Mouse (Mus musculus) lung, postnatal 0 days (tissue): ENCODE measurements at regions not wholly inside any gene's neighbourhood (a gene's known extent, or its start where the extent isn't known, plus 50 kb on each side); places are given as distances from the start of the nearest gene placed in this dataset.

Experiments
- ATAC-seq: fragments of 200-750 bp; cut with Nextera tagmentation; 2 replicates; pipeline ENCODE4 v1.8.0; 2017; ENCODE audit warnings: moderate library complexity
- DNase-seq: peaks from one replicate; pipeline ENCODE4 v3.0.0-alpha.2; 2016; ENCODE audit warnings: low spot score
- H3K27ac ChIP-seq: fragments of 300-500 bp; sonication (generic); 2 replicates; pipeline ENCODE4 v1.5.1; 2014; ENCODE audit warnings: antibody characterized with exemption, mild to moderate bottlenecking, low read length, mixed read lengths
- H3K27me3 ChIP-seq: fragments of 300-500 bp; sonication (generic); replicated peaks from 2 replicates; pipeline ENCODE4 v1.6.1; 2014; ENCODE audit warnings: low read length, mixed read lengths; ENCODE audit not compliant: insufficient read depth
- H3K36me3 ChIP-seq: fragments of 300-500 bp; sonication (generic); 2 replicates; pipeline ENCODE4 v1.6.1; 2014; ENCODE audit warnings: low read length, mixed read lengths; ENCODE audit not compliant: insufficient read depth
- H3K4me1 ChIP-seq: fragments of 300-500 bp; sonication (generic); 2 replicates; pipeline ENCODE4 v1.6.1; 2014; ENCODE audit warnings: antibody characterized with exemption, low read depth, low read length, mixed read lengths; ENCODE audit not compliant: insufficient read depth
- H3K4me2 ChIP-seq: fragments of 300-500 bp; sonication (generic); replicated peaks from 2 replicates; pipeline ENCODE4 v1.6.1; 2014; ENCODE audit warnings: low read depth, mild to moderate bottlenecking, low read length, moderate library complexity, mixed read lengths
- H3K4me3 ChIP-seq: fragments of 300-500 bp; sonication (generic); 2 replicates; pipeline ENCODE4 v1.5.1; 2014; ENCODE audit warnings: low read depth, low read length
- H3K9ac ChIP-seq: fragments of 300-500 bp; sonication (generic); replicated peaks from 2 replicates; pipeline ENCODE4 v1.6.1; 2014; ENCODE audit warnings: low read depth, mild to moderate bottlenecking
- H3K9me3 ChIP-seq: fragments of 300-500 bp; sonication (generic); 2 replicates; pipeline ENCODE4 v1.6.1; 2016; ENCODE audit warnings: low read length, mixed read lengths
- CTCF ChIP-seq: IDR thresholded peaks from 2 replicates; pipeline ENCODE4 v1.5.1; 2016; ENCODE audit warnings: antibody characterized with exemption, mild to moderate bottlenecking
- EP300 ChIP-seq: IDR thresholded peaks from 2 replicates; pipeline ENCODE4 v1.6.1; 2016; ENCODE audit warnings: antibody characterized with exemption, mild to moderate bottlenecking, control low read depth
- WGBS: fragments of 180-500 bp; shearing (Covaris S2); extraction: QIAGEN DNeasy Blood & Tissue Kit; methylation state at CpG from one replicate; pipeline ENCODE4 v1.1.7; 2014; 5-methylcytosine and 5-hydroxymethylcytosine counted together

DNA sequence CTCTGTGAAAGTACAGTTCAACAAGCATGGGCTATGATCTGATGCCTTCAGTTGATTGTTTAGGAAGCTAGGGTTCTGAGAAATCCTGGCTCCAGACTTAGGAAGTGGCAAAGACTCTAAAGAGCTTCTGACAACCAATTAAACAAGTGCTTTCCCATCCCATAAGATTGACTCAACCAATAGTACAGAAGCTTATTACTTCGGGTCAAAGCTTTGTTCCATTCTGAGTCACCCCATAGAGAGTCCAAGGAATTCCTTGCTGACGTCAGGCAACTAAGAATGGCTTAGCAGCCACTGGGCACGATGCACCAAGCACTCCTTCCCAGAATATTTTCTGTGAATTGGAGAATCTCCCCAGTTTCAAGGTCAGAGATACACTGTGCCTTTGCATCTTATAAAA lies 59.0 kb upstream of the Ntm start:
- no peak overlapping the region for H3K9ac ChIP-seq
- no peaks in the 10 kb centered on the region for H3K4me1 ChIP-seq
- TF ChIP-seq CTCF (no peak), EP300 (no peak)
- H3K27ac ChIP-seq = no peak overlapping the region
- no peak overlapping the region for H3K4me2 ChIP-seq
- DNase-seq = no peak
- no peaks in the 10 kb centered on the region for H3K36me3 ChIP-seq
- WGBS = 62% methylated on average over 3 of the region's 3 CpGs
- ATAC-seq = no peak
- H3K4me3 ChIP-seq = no peak overlapping the region
- H3K27me3 ChIP-seq = no peaks in the 10 kb centered on the region
- no peaks in the 10 kb centered on the region for H3K9me3 ChIP-seq

DNA sequence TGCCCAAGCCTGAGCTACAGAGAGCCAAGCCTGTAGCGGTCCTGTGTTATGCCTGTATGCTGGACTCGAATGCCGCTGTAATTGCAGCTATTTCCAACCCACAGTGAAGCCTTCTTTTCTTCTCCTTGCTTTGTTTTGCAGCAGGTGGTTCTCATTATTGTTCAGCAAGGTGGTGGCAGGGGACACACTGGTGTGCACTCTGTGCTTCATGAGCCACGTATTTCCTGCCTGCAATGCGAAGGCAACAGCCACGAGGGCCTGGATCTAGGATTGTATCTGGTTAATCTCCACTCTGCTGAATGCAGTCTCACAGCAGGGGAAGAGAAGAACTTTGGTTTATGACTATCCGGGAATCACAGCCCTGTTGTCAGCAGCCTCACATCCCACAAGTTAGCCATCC lies 62.3 kb upstream of the Ntm start:
- H3K9me3 ChIP-seq = no peaks in the 10 kb centered on the region
- 71% methylated on average over 7 of the region's 7 CpGs for WGBS
- no peaks in the 10 kb centered on the region for H3K36me3 ChIP-seq
- H3K27ac ChIP-seq = no peak overlapping the region
- no peak overlapping the region for H3K4me2 ChIP-seq
- H3K27me3 ChIP-seq = no peaks in the 10 kb centered on the region
- H3K9ac ChIP-seq = no peak overlapping the region
- no peak overlapping the region for H3K4me3 ChIP-seq
- ATAC-seq (no peak), DNase-seq (no peak)
- TF ChIP-seq CTCF = no peak
- no peak for TF ChIP-seq EP300
- no peaks in the 10 kb centered on the region for H3K4me1 ChIP-seq

GRCm38 (mm10) chr9:30026939-30027338 lies 64.0 kb upstream of the Ntm start:
- Histone ChIP-seq H3K27me3 (no peaks in the 10 kb centered on the region), H3K9me3 (no peaks in the 10 kb centered on the region), H3K4me2 (no peak overlapping the region), H3K9ac (no peak overlapping the region), H3K36me3 (no peaks in the 10 kb centered on the region), H3K27ac (no peak overlapping the region), H3K4me1 (no peaks in the 10 kb centered on the region), H3K4me3 (no peak overlapping the region)
- ATAC-seq (no peak), DNase-seq (no peak)
- 24% methylated on average over 5 of the region's 5 CpGs for WGBS
- TF ChIP-seq EP300 (no peak), CTCF (no peak)

- Histone ChIP-seq H3K4me1 (no peaks in the 10 kb centered on the region), H3K4me2 (no peak overlapping the region), H3K27me3 (no peaks in the 10 kb centered on the region), H3K4me3 (no peak overlapping the region), H3K36me3 (no peaks in the 10 kb centered on the region), H3K27ac (no peak overlapping the region), H3K9me3 (no peaks in the 10 kb centered on the region), H3K9ac (no peak overlapping the region)
- 30% methylated on average over 4 of the region's 4 CpGs for WGBS
- DNase-seq (no peak), ATAC-seq (no peak)
- no peak for TF ChIP-seq EP300
- no peak for TF ChIP-seq CTCF
Measured at GRCm38 (mm10) chr9:30040396-30040795, 77.5 kb upstream of the Ntm start.

- DNase-seq (no peak), ATAC-seq (no peak)
- no peak overlapping the region for H3K9ac ChIP-seq
- H3K4me3 ChIP-seq = no peak overlapping the region
- no peaks in the 10 kb centered on the region for H3K27me3 ChIP-seq
- H3K9me3 ChIP-seq = no peaks in the 10 kb centered on the region
- WGBS = 68% methylated on average over 2 of the region's 2 CpGs
- no peaks in the 10 kb centered on the region for H3K4me1 ChIP-seq
- H3K4me2 ChIP-seq = no peak overlapping the region
- TF ChIP-seq CTCF = no peak
- no peak for TF ChIP-seq EP300
- no peaks in the 10 kb centered on the region for H3K36me3 ChIP-seq
- no peak overlapping the region for H3K27ac ChIP-seq
Measured at GRCm38 (mm10) chr9:30064551-30064950, 101.6 kb upstream of the Ntm start.

- H3K9me3 ChIP-seq = no peaks in the 10 kb centered on the region
- no peaks in the 10 kb centered on the region for H3K36me3 ChIP-seq
- TF ChIP-seq CTCF (no peak), EP300 (no peak)
- ATAC-seq (no peak), DNase-seq (no peak)
- H3K9ac ChIP-seq = no peak overlapping the region
- H3K27me3 ChIP-seq = no peaks in the 10 kb centered on the region
- WGBS = 84% methylated on average over 7 of the region's 7 CpGs
- H3K4me2 ChIP-seq = no peak overlapping the region
- H3K4me1 ChIP-seq = no peaks in the 10 kb centered on the region
- H3K27ac ChIP-seq = no peak overlapping the region
- H3K4me3 ChIP-seq = no peak overlapping the region
Measured at GRCm38 (mm10) chr9:30067980-30068379, 105.0 kb upstream of the Ntm start.

GRCm38 (mm10) chr9:30075233-30075632 lies 112.3 kb upstream of the Ntm start:
- Histone ChIP-seq H3K4me3 (no peak overlapping the region), H3K9me3 (no peaks in the 10 kb centered on the region), H3K4me1 (no peaks in the 10 kb centered on the region), H3K27me3 (no peaks in the 10 kb centered on the region), H3K9ac (no peak overlapping the region), H3K4me2 (no peak overlapping the region), H3K27ac (no peak overlapping the region), H3K36me3 (no peaks in the 10 kb centered on the region)
- ATAC-seq (no peak), DNase-seq (no peak)
- TF ChIP-seq CTCF (no peak), EP300 (no peak)
- 70% methylated on average over 3 of the region's 3 CpGs for WGBS
